Mouse (Mus musculus): Measurements from ENCODE around the gene Crk. TPM values are rescaled to one million over a fixed set of nuclear protein-coding genes. Genes with fewer than 3 reads are reported as not detected.
"Not testable (repeated sequence)": the region's sequence is repeated elsewhere in the genome, so short reads cannot be mapped to it uniquely, and the experiment has no call there.

Gene Crk
- total RNA-seq, 2 experiments from 2014 or later: 78.4 to 84.2 TPM

- intact Hi-C loops (cut with DNase I): loop anchor here (2.0 kb wide), 1 partner anchor 21 kb away; no protein-coding TSS in a partner anchor
- no peak for DNase-seq
Observed at GRCm38 (mm10) chr11:75677881-75678746, 945 bp upstream of the Crk start.

DNA sequence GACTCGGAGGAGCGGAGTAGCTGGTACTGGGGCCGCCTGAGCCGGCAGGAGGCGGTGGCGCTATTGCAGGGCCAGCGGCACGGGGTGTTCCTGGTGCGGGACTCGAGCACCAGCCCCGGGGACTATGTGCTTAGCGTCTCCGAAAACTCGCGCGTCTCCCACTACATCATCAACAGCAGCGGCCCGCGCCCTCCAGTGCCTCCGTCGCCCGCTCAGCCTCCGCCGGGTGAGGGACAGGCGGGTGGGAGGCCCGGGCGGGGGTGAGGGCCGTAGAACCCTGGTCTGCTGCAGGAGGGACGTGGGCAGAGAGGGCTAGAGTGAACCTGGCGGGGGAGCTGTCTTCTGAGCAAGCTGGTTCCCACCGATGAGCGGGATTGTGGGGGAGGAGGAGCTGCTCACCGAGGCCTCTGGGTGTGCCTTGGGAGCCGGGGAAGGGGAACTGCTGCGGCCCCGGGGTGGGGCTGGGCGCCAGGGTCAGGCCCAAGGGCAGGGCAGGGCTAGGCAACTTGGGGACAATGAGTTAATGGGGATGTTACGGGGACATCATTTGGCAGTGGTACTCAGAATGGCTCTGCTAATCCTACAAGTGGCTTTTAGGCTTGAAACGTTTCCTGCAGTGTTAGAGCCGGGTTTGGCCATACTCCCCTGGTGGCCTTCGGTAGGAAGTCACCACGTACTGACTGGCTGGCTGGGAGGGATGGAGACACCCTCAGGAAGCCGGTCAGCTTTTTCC, 546 bp downstream of the Crk start:
- DNase-seq: peak; percentile 67 to 78
- intact Hi-C loops (cut with DNase I): loop anchor here (1.0 to 2.0 kb wide), 2 partner anchors 23 to 48 kb away; no protein-coding TSS in a partner anchor

DNA sequence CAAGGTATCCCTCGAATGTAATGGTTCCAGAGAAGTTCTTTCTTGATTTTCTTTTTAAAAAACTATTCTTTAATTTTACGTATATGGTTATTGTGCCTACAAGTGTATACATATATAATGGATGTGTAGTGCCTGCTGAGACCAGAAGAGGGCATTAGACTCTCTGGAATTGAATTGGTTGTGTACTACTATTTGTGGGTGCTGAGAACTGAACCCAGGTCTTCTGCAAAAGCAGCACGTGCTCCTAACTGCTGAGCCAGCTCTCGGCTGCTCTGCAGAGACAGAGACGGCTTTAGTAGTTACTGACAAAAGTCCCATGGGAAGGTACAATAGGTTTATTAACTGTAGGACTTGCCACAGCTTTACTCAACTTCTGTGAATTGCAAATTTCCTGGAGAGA, 5.4 kb downstream of the Crk start:
- intact Hi-C loops (cut with DNase I): no loop called here
- DNase-seq: no peak

- intact Hi-C loops (cut with DNase I): no loop called here
- no peak for DNase-seq
Observed at GRCm38 (mm10) chr11:75684956-75685355, 5.9 kb downstream of the Crk start.

DNA sequence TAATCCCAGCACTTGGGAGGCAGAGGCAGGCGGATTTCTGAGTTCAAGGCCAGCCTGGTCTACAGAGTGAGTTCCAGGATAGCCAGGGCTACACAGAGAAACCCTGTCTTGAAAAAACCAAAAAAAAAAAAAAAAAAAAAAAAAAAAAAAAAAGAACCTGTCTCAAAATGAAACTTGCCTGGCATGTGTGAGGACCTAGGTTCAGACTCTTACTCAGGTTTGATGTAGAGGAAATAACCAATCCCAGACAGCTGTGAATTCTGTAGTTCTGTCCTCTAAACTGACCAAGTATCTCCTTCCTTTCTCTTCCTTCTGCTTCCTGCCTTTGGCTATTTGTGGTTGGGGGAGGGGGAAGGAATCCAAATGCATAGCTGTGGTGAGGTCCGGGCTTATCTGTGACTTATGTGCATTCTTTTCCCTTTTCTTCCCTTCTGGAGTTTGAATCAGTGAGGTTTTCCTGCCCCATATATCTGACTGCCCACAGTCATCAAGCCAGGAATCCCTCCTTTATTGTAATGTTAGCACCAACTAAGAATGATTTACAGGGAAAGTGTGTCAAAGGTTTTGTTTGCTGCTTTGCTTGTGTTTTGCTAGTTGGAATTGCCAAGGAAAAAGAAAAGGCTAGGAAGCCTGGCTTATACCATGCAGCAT, 8.4 kb downstream of the Crk start:
- no peak for DNase-seq
- intact Hi-C loops (cut with DNase I): no loop called here

DNA sequence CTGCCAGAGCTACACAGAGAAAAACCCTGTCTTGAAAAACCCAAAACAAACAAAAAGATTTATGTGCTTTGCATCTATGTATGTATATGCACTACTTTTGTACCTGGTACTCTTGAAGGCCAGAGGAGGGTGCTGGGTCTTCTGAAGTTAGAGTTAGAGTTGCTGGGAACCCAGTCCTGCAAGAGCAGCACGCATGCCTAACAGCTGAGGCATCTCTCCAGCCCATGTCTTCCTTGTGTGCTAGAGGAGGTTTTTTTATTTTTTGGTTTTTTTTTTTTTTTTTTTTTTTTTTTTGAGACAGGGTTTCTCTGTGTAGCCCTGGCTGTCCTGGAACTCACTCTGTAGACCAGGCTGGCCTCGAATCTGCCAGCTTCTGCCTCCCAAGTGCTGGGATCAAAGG, 9.1 kb downstream of the Crk start:
- intact Hi-C loops (cut with DNase I): no loop called here
- DNase-seq: no peak

GRCm38 (mm10) chr11:75689977-75690376, 10.9 kb downstream of the Crk start:
- DNase-seq: no peak
- intact Hi-C loops (cut with DNase I): no loop called here

DNA sequence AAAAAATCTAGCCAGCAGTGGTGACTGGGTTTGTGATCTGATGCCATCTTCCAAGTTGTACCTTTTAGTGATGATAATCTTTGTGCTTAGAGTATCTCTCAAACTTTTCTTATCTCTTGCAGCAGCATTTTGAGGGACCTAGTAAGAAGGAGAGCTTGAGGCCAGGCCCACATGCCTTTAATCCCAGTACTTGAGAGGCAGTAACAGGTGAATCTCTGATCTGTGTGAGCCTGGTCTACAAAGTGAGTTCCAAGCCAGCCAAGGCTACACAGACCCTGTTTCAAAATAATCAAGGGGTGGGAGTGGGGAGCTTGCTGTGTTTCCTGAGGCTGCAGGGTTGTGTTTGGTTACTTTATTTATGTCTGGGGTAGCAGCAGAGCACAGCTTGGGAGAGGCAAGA, 12.0 kb downstream of the Crk start:
- no peak for DNase-seq
- intact Hi-C loops (cut with DNase I): no loop called here

- DNase-seq: no peak
- intact Hi-C loops (cut with DNase I): no loop called here
Observed at GRCm38 (mm10) chr11:75693570-75693969, 14.5 kb downstream of the Crk start.

DNA sequence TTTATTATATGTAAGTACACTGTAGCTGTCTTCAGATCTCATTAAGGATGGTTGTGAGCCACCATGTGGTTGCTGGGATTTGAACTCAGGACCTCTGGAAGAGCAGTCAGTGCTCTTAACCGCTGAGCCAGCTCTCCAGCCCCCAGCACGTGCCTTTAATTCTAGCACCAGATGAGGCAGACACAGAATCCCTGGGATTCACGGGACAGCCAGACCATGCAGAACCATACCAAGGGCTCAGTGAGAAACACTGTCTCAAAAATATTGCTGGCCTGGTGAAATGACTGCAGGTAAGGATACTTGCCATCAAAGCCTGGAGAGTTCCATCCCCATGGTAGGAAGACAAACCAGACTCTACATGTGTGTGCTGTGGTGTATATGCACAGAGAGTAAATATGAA, 18.4 kb downstream of the Crk start:
- DNase-seq; intact Hi-C loops (cut with DNase I): not testable (repeated sequence)

DNA sequence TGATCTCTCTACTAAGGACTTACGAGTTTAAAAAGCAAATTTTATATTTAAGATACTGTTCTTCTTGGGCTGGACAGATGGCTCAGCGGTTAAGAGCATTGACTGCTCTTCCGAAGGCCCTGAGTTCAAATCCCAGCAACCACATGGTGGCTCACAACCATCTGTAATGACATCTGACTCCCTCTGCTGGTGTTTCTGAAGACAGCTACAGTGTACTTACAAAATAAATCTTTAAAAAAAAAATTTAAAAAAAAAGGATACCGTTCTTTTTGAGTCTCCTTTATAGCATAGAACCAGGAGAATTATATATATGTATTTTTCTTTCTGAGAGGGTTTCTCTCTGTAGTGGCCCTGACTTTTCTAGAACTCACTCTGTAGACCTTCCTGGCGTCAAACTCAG, 21.5 kb downstream of the Crk start:
- intact Hi-C loops (cut with DNase I): no loop called here
- no peak for DNase-seq

DNA sequence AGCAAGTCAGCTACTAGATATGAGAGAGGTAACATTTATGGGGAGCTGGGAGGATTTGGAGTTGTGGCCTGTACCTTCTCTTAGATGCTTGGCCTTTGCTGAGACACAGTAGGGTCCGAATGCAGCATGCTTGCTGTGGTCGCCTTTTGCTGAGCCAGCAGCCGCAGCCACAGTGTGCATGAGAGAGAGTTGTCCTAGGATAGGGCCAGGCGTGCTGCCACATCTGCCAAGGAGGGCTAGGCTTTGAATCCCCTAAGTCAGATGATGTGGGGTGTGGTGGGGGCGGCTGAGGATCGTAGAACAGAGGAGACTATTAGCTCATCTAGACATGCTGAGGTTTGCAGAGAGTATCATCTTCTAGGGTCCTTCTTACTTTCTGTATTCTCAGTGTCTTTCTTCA, 23.7 kb downstream of the Crk start:
- DNase-seq: no peak
- intact Hi-C loops (cut with DNase I): no loop called here

DNA sequence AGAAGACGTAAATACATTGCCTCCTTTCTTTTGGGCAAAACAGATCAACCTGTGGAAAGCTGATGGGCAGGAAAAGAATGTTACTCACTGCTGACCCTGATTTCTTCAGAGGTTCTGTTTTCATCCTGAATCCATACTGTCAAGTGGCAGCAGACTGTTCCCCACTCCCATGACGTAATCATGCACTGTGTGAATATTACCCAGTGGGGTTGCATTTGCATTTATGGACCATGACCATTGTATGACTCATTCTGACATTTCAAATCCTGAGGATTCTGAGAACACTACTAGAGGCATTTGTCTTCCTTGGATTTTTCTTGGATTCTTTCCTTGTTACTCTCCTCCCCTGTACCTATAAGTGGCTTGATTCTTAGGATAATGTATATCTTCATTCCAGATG, 24.7 kb downstream of the Crk start:
- DNase-seq: no peak
- intact Hi-C loops (cut with DNase I): no loop called here

GRCm38 (mm10) chr11:75713949-75714348, 34.9 kb downstream of the Crk start:
- peak in 1 of 2 experiments; percentile 24 for DNase-seq
- intact Hi-C loops (cut with DNase I): loop anchor here (2.0 kb wide), 1 partner anchor 255 kb away; no protein-coding TSS in a partner anchor

DNA sequence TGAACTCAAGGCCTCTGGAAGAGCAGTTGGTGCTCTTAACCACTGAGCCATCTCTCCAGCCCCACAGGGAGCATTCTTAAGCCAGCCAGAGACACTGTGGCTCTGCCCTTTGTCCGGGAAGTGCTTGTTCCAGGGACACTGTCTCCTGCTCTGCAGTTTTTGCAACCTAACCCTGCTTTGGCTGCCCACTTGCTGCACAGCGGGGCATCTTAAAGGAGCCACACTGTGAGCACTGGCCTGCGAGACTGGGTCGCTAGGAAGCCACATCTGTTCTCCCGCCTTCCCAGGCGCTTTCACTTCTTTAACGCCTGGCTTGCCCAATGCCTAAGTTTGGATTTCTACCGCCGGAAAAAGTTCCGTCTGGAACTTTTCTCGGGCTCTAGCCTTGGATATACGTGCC, 36.5 kb downstream of the Crk start:
- DNase-seq: no peak
- intact Hi-C loops (cut with DNase I): loop anchor here (2.0 to 5.0 kb wide), 3 partner anchors 197 to 447 kb away; no protein-coding TSS in a partner anchor

GRCm38 (mm10) chr11:75716661-75717325, 37.7 kb downstream of the Crk start:
- intact Hi-C loops (cut with DNase I): loop anchor here (5.0 kb wide), 2 partner anchors 196 to 446 kb away; no protein-coding TSS in a partner anchor
- no peak for DNase-seq

DNA sequence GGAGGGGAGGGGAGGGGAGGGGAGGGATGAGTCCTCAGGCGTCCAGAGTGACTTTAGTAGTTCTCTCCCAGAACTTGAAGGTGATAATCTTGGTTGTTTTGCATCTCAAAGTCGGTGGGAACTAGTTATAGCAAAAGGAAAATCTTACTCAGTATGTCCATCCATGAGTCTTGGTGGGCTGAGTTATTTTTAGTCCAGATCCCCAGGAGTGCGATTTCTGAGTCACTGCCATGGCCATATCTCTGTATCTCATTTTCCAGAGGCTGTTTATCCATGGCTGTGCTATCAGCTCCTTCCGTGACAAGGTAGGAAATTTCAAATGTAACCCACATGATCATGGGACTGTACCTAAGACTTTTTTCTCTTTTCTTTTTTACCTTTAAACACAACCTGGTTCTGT, 43.3 kb downstream of the Crk start:
- intact Hi-C loops (cut with DNase I): no loop called here
- DNase-seq: no peak

GRCm38 (mm10) chr11:75727168-75727567, 48.1 kb downstream of the Crk start:
- DNase-seq: no peak
- intact Hi-C loops (cut with DNase I): no loop called here

GRCm38 (mm10) chr11:75727659-75728058, 48.6 kb downstream of the Crk start:
- DNase-seq; intact Hi-C loops (cut with DNase I): not testable (repeated sequence)

DNA sequence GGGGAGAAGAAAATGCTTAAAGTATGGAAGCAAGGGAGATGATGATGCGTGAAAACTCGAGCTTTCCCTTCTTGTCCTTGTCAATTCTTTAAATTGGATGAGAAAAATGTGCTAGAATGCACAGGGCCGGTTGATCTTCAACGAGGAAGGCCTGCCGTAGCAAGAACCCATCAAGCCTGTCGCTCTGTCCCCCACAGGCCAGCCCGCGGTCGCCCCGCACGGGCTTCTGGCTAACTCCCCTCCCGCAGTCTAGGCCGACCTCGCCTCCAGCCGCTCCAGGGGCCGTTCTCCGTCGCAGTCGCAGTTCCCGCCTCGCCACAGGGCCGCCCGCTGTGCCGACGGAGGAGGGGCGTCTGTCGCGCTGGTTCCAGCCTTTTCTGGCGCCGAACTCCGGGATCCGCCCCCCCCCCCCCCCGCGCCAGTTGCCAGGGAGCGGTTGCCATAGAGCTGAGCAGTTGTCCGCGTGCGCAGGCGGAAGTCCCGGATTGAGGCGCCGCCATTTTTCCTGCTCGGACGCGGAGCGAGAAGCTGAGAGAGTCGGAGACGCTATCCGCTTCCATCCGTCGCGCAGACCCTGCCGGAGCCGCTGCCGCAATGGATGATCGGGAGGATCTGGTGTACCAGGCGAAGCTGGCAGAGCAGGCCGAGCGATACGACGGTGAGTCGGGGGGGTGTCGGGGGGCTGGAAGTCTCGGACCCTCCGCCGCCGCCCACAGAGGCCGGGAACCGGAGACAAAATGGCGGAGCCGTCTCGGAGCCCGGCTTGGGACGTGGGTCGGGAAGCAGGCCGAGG, 53.6 kb downstream of the Crk start, which contains the start of gene Ywhae:
TSS of gene Ywhae (plus strand) at position 436 of the 793 bp plus-strand sequence.
- intact Hi-C loops (cut with DNase I): no loop called here
- peak; percentile 92 to 97 for DNase-seq

All from heart, postnatal 36 days (tissue).